Mouse (Mus musculus): Measurements from ENCODE around the gene Gm8247. TPM values are rescaled to one million over a fixed set of nuclear protein-coding genes. Genes with fewer than 3 reads are reported as not detected.
"Not testable (repeated sequence)": the region's sequence is repeated elsewhere in the genome, so short reads cannot be mapped to it uniquely, and the experiment has no call there.

Gm8247 gene
- polyA plus RNA-seq (2016; fragmentation: Nextera tagmentation; extraction: Ambion mirVana) = not detected in 2 replicates

- H3K36me3 ChIP-seq; H3K4me3 ChIP-seq; H3K9ac ChIP-seq; H3K4me2 ChIP-seq (replicated peaks); H3K4me1 ChIP-seq; H3K9me3 ChIP-seq; H3K27ac ChIP-seq; ATAC-seq (ENCODE audit: low FRiP score, low read depth); H3K27me3 ChIP-seq (replicated peaks): not testable (repeated sequence)
- 94% methylated on average over 4 of the region's 4 CpGs for WGBS
Measured at GRCm38 (mm10) chr14:44582853-44583252, at the start of gene Gm8247. TSS of gene Gm8247 (plus strand) at chr14:44583153.

- not testable (repeated sequence) for H3K27me3 ChIP-seq (replicated peaks); H3K9me3 ChIP-seq; H3K4me3 ChIP-seq; H3K4me1 ChIP-seq; H3K27ac ChIP-seq; H3K36me3 ChIP-seq; H3K9ac ChIP-seq; ATAC-seq (ENCODE audit: low FRiP score, low read depth); H3K4me2 ChIP-seq (replicated peaks)
- 91% methylated on average over 5 of the region's 5 CpGs for WGBS
Measured at GRCm38 (mm10) chr14:44547961-44548360, 35.0 kb upstream of the Gm8247 start.

DNA sequence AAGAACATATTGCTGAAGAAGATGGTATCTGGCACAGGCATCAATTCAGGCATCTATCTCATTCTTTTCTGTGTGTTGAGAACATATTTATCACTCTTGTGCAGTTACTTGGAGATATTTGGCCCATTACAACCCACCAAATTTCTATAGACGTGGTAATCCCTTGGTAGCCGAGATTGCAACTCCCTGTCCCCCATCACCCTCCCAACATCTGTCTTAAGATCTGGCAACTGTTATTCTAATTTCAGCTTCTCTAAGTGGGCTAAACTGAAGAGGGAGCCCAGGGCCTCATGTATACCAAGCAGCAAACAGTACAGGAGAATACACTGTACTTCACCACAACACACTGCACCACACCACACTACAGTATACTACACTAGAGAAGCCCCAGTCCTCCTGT is 8.8 kb downstream of the Gm8247 start:
- H3K36me3 ChIP-seq; H3K9me3 ChIP-seq; H3K9ac ChIP-seq; H3K4me1 ChIP-seq; ATAC-seq (ENCODE audit: low FRiP score, low read depth); H3K4me3 ChIP-seq; H3K4me2 ChIP-seq (replicated peaks); H3K27ac ChIP-seq; H3K27me3 ChIP-seq (replicated peaks): not testable (repeated sequence)
- WGBS = 78% methylated on average over 2 of the region's 2 CpGs

- WGBS = 84% methylated on average over 4 of the region's 4 CpGs
- H3K4me1 ChIP-seq; H3K27ac ChIP-seq; H3K27me3 ChIP-seq (replicated peaks); H3K4me2 ChIP-seq (replicated peaks); H3K4me3 ChIP-seq; H3K9ac ChIP-seq; ATAC-seq (ENCODE audit: low FRiP score, low read depth); H3K36me3 ChIP-seq; H3K9me3 ChIP-seq: not testable (repeated sequence)
Measured at GRCm38 (mm10) chr14:44627737-44628136, 44.8 kb downstream of the Gm8247 start, which contains the start of gene Gm5624. TSS of gene Gm5624 (minus strand) at chr14:44627938.

Other genes with a start within 250 kb of the Gm8247 start
- gene Gm5930, start 244.6 kb upstream of the Gm8247 start, polyA plus RNA-seq (2016; fragmentation: Nextera tagmentation; extraction: Ambion mirVana) = not detected in 2 replicates
- gene Gm8229, start 217.8 kb upstream of the Gm8247 start, polyA plus RNA-seq (2016; fragmentation: Nextera tagmentation; extraction: Ambion mirVana) = not detected in 2 replicates
- not detected in 2 replicates for gene Gm3371, start 172.5 kb upstream of the Gm8247 start, polyA plus RNA-seq (2016; fragmentation: Nextera tagmentation; extraction: Ambion mirVana)
- gene Gm8232, start 149.5 kb upstream of the Gm8247 start, polyA plus RNA-seq (2016; fragmentation: Nextera tagmentation; extraction: Ambion mirVana) = not detected in 2 replicates
- 0.23 TPM in 1 of 2 replicates, not detected in the other for gene BC061237, start 90.7 kb upstream of the Gm8247 start, polyA plus RNA-seq (2016; fragmentation: Nextera tagmentation; extraction: Ambion mirVana)
- not detected in 2 replicates for gene Gm17093, start 64.9 kb upstream of the Gm8247 start, polyA plus RNA-seq (2016; fragmentation: Nextera tagmentation; extraction: Ambion mirVana)
- gene Gm5624, start 44.8 kb downstream of the Gm8247 start, polyA plus RNA-seq (2016; fragmentation: Nextera tagmentation; extraction: Ambion mirVana) = not detected in 2 replicates
- not detected in 2 replicates for gene Gm8257, start 123.3 kb downstream of the Gm8247 start, polyA plus RNA-seq (2016; fragmentation: Nextera tagmentation; extraction: Ambion mirVana)
- gene Gm8267, start 167.2 kb downstream of the Gm8247 start, polyA plus RNA-seq (2016; fragmentation: Nextera tagmentation; extraction: Ambion mirVana) = not detected in 2 replicates